Mouse (Mus musculus): Measurements from ENCODE around the gene Hnrnpll. TPM values are rescaled to one million over a fixed set of nuclear protein-coding genes. Genes with fewer than 3 reads are reported as not detected.

The Hnrnpll gene
- total and polyA plus RNA-seq, 2 experiments = 7.7 to 26.1 TPM

DNA sequence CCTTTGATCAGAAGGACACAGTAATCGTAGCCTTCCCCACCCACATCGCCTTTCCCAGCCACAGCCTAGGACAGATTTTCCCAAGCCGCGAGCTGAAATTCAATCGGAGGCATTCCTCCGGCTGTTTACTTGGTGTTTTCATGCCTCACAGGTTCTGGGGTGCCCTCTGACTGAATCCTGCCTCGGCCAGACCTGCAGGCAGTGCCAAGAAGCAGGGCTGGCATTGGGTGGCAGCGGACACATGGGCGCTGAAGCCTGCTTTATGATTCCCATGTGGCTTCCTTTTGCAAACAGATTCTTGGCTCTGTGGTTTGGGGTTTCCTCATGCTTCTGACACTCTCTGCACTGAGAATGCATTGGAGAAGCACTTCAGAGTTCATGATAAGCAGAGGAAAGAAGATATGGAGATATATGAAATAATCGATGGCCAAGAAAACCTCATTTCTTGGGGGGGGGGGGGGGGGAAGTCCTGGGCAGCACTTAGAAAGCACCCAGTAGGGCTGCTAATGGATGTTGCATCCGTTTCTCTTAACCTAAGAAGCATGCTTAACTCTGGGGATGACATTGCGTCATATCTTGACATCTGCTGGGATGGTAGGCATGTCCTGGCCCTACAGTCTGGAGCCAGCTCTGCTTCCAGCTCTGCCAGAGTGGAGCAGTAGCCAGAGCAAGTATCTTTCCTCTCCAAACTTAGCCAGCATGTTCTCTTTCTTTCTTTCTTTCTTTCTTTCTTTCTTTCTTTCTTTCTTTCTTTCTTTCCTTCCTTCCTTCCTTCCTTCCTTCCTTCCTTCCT is 70.8 kb downstream of the Hnrnpll start:
- DNase-seq (ENCODE audit: extremely low read depth, low read depth, low spot score) = peak; percentile 58
- Histone ChIP-seq H3K27me3 (ENCODE audit: control insufficient read depth, insufficient read depth, low read length) (no peaks in the 10 kb centered on the region), H3K9ac (ENCODE audit: low read depth, low read length) (no peak overlapping the region), H3K79me2 (ENCODE audit: control insufficient read depth, insufficient read depth, low read length) (no peaks in the 10 kb centered on the region), H3K27ac (replicated peaks; ENCODE audit: insufficient read depth, low read depth, low read length) (no peak overlapping the region), H3K4me1 (ENCODE audit: control insufficient read depth, insufficient read depth, low read length) (peaks cover 3% of the 10 kb centered on the region), H3K36me3 (ENCODE audit: control insufficient read depth, insufficient read depth, low read length) (no peaks in the 10 kb centered on the region), H3K4me3 (ENCODE audit: insufficient read depth, low read depth, low read length) (no peak overlapping the region)
- TF ChIP-seq CTCF (IDR thresholded peaks at IDR 0.05; ENCODE audit: low read depth, low read length) = no peak
- TF ChIP-seq POLR2A (IDR thresholded peaks at IDR 0.05; ENCODE audit: extremely low read depth, insufficient read depth, low read length) = no peak
- 55% methylated on average over 12 of the region's 12 CpGs for WGBS

DNA sequence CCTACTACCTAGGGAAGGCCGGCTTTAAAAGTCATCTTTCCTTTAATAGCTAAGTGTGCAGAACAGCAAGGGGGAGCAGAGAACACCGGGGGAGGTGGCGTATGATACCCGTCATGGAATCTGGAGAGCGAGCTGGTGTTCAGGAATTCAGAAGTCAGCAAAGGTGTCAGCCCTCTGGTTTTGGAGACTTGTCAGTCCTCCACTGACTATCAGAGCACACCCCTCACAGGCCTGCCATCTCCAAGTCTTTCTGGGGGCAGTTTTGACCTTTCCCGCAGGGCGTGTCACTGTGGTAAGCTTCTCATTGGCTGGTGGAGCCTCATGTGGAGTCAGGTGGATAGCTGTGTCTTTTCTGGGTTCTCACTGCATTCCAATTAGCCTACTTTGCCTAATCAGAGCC is 72.0 kb downstream of the Hnrnpll start:
- no peaks in the 10 kb centered on the region for H3K79me2 ChIP-seq (ENCODE audit: control insufficient read depth, insufficient read depth, low read length)
- no peaks in the 10 kb centered on the region for H3K36me3 ChIP-seq (ENCODE audit: control insufficient read depth, insufficient read depth, low read length)
- no peak for TF ChIP-seq POLR2A (IDR thresholded peaks at IDR 0.05; ENCODE audit: extremely low read depth, insufficient read depth, low read length)
- no peak for TF ChIP-seq CTCF (IDR thresholded peaks at IDR 0.05; ENCODE audit: low read depth, low read length)
- H3K27me3 ChIP-seq (ENCODE audit: control insufficient read depth, insufficient read depth, low read length) = no peaks in the 10 kb centered on the region
- H3K27ac ChIP-seq (replicated peaks; ENCODE audit: insufficient read depth, low read depth, low read length) = no peak overlapping the region
- WGBS = 91% methylated on average over 7 of the region's 7 CpGs
- H3K9ac ChIP-seq (ENCODE audit: low read depth, low read length) = no peak overlapping the region
- H3K4me1 ChIP-seq (ENCODE audit: control insufficient read depth, insufficient read depth, low read length) = peaks cover 3% of the 10 kb centered on the region
- DNase-seq (ENCODE audit: extremely low read depth, low read depth, low spot score) = no peak
- no peak overlapping the region for H3K4me3 ChIP-seq (ENCODE audit: insufficient read depth, low read depth, low read length)

DNA sequence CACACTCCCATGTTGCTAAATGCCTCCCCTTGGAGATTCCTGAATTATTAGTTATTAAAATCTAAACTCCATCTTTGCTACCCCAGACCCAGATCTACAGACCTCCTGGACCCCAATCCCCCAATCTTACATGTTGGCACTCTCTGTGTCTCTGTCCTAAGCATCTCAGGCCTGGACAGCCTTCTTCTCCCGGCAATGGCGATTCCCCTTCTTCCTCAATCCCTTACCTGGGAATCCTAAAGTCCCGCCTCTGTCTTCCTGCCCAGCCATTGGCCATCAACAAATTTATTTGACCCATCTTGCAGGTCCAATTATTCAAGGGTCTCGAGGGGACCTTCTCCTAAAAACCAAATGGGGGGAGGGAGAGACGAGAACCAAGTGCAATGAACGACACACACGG is 77.7 kb downstream of the Hnrnpll start:
- TF ChIP-seq CTCF (IDR thresholded peaks at IDR 0.05; ENCODE audit: low read depth, low read length) (no peak), POLR2A (IDR thresholded peaks at IDR 0.05; ENCODE audit: extremely low read depth, insufficient read depth, low read length) (no peak)
- Histone ChIP-seq H3K4me3 (ENCODE audit: insufficient read depth, low read depth, low read length) (no peak overlapping the region), H3K36me3 (ENCODE audit: control insufficient read depth, insufficient read depth, low read length) (no peaks in the 10 kb centered on the region), H3K79me2 (ENCODE audit: control insufficient read depth, insufficient read depth, low read length) (no peaks in the 10 kb centered on the region), H3K4me1 (ENCODE audit: control insufficient read depth, insufficient read depth, low read length) (no peaks in the 10 kb centered on the region), H3K27ac (replicated peaks; ENCODE audit: insufficient read depth, low read depth, low read length) (no peak overlapping the region), H3K9ac (ENCODE audit: low read depth, low read length) (no peak overlapping the region), H3K27me3 (ENCODE audit: control insufficient read depth, insufficient read depth, low read length) (no peaks in the 10 kb centered on the region)
- DNase-seq (ENCODE audit: extremely low read depth, low read depth, low spot score) = no peak
- 93% methylated on average over 7 of the region's 7 CpGs for WGBS

DNA sequence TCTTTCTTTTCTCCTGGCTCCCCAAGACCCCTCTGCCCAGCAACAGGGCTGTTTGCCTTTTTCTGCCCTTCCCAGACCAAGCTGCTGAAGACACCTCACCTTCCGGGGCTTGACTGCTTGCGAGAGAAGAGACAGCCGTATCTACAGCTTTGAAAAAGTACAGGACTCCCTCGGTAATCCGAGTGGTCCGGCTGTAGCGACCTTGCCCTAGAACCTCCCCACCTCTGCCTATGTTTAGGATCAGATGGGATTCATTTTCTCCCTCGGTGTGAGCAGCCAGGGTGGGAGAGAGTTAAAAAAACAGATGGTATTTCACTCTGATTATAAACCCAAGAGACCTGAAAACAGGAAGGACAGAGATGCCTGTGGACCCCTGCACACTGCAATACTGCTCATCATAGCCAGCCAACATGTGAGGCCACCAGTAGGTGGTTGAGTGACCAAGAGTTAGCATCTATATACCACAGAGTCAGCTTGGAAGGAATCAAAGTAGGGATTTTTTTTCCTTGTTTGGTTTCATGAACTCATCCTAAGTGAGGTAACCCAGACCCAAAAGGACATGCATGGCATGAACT is 79.1 kb downstream of the Hnrnpll start:
- H3K36me3 ChIP-seq (ENCODE audit: control insufficient read depth, insufficient read depth, low read length) = no peaks in the 10 kb centered on the region
- no peak overlapping the region for H3K27ac ChIP-seq (replicated peaks; ENCODE audit: insufficient read depth, low read depth, low read length)
- no peaks in the 10 kb centered on the region for H3K27me3 ChIP-seq (ENCODE audit: control insufficient read depth, insufficient read depth, low read length)
- TF ChIP-seq POLR2A (IDR thresholded peaks at IDR 0.05; ENCODE audit: extremely low read depth, insufficient read depth, low read length) = no peak
- no peak for TF ChIP-seq CTCF (IDR thresholded peaks at IDR 0.05; ENCODE audit: low read depth, low read length)
- H3K4me1 ChIP-seq (ENCODE audit: control insufficient read depth, insufficient read depth, low read length) = no peaks in the 10 kb centered on the region
- WGBS = 72% methylated on average over 8 of the region's 8 CpGs
- no peaks in the 10 kb centered on the region for H3K79me2 ChIP-seq (ENCODE audit: control insufficient read depth, insufficient read depth, low read length)
- DNase-seq (ENCODE audit: extremely low read depth, low read depth, low spot score) = no peak
- H3K4me3 ChIP-seq (ENCODE audit: insufficient read depth, low read depth, low read length) = no peak overlapping the region
- H3K9ac ChIP-seq (ENCODE audit: low read depth, low read length) = no peak overlapping the region

DNA sequence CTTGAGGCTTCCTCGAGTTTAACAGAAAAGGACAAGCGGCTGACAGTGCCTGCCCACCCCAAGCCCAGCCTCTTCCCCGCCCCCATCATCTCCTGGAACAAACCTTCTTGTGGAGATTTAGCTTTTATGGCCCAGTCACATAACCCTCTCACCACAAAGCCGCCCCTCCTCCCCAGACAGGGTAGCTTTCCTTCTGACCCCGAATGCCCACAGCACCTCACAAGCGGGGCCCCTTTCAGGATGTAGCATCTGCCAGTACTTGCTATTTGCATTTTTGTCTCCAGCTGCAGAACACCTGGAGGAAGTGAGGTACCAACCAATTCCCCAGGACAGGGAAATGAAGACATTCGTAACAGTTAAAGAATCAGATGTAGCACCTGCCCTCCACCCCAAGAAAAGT is 79.6 kb downstream of the Hnrnpll start:
- Histone ChIP-seq H3K4me3 (ENCODE audit: insufficient read depth, low read depth, low read length) (no peak overlapping the region), H3K79me2 (ENCODE audit: control insufficient read depth, insufficient read depth, low read length) (no peaks in the 10 kb centered on the region), H3K9ac (ENCODE audit: low read depth, low read length) (no peak overlapping the region), H3K27me3 (ENCODE audit: control insufficient read depth, insufficient read depth, low read length) (no peaks in the 10 kb centered on the region), H3K27ac (replicated peaks; ENCODE audit: insufficient read depth, low read depth, low read length) (no peak overlapping the region), H3K4me1 (ENCODE audit: control insufficient read depth, insufficient read depth, low read length) (no peaks in the 10 kb centered on the region), H3K36me3 (ENCODE audit: control insufficient read depth, insufficient read depth, low read length) (no peaks in the 10 kb centered on the region)
- 71% methylated on average over 7 of the region's 7 CpGs for WGBS
- no peak for DNase-seq (ENCODE audit: extremely low read depth, low read depth, low spot score)
- no peak for TF ChIP-seq CTCF (IDR thresholded peaks at IDR 0.05; ENCODE audit: low read depth, low read length)
- TF ChIP-seq POLR2A (IDR thresholded peaks at IDR 0.05; ENCODE audit: extremely low read depth, insufficient read depth, low read length) = no peak

All from liver, adult 2 months (tissue).